Comparison of ENCODE assay signal across 26 mouse cellular contexts in the genomic region with DNA sequence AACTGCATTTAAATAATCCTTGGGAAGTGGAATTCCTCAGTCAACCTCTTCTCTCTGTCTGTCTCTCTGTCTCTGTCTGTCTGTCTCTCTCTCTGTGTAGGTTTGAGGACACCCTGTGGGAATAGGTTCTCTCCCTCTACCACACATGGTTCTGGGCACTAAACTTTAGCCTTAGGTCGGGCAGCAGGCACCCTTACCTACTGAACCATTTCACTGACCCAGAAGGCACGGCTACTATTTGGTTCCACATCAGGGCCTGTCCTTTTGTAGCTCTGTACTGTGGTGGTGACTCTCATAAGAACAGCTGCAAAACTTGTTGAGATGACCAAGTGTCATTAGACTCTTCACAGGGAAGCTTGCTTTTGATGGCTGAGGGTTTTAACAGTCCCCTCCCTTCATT. TPM values are rescaled to one million over a fixed set of nuclear protein-coding genes. Genes with fewer than 3 reads are reported as not detected.
A peak's percentile ranks its signal among the peaks of the same experiment; 100 is the strongest.
DNase-seq lines count a peak whose midpoint lies in the region; ATAC-seq lines count a peak whose summit lies in the region.
"Had no signal": no experiment of that assay in that cellular context is flagged by ENCODE, and none has a peak within 500 bp of the region (broad histone marks: within the 10 kb centered on the region; RNA-seq: fewer than 3 reads in every experiment).

No protein-coding gene starts in this region.

- DNase-seq in hindbrain, embryonic 10.5 days (ENCODE audit: low spot score) = no peak
- DNase-seq in kidney, adult 8-10 months = peak; percentile 57 to 71
- no peak for DNase-seq in cerebellum, postnatal 36 days
- DNase-seq: adrenal gland, postnatal 14 days; cerebellum, adult 11-12 months; cerebellum, adult 9-11 months; gastrocnemius, postnatal 10 days; heart, postnatal 4 days; layer of hippocampus, adult 9-11 months; lung, adult 18-20 months; lung, postnatal 4 days; midbrain, embryonic 14.5 days; right cerebral cortex, postnatal 14 days; thymus, postnatal 4 days had no signal

- no peaks in the 10 kb centered on the region for H3K27me3 ChIP-seq in hindbrain, embryonic 13.5 days
- peaks cover 10% of the 10 kb centered on the region; the same call in 1 of the 2 replicates for H3K27me3 ChIP-seq in hindbrain, embryonic 10.5 days (ENCODE audit: insufficient read depth, poor library complexity, severe bottlenecking)
- no peaks in the 10 kb centered on the region for H3K27me3 ChIP-seq in kidney, embryonic 15.5 days
- no peaks in the 10 kb centered on the region for H3K27me3 ChIP-seq in megakaryocyte, embryonic 14.5 days (replicated peaks)
- H3K27me3 ChIP-seq in liver, embryonic 16.5 days (ENCODE audit: control insufficient read depth, insufficient read depth, low read depth, low read length) = no peaks in the 10 kb centered on the region
- H3K27me3 ChIP-seq: embryonic facial prominence, embryonic 13.5 days; forebrain, embryonic 13.5 days; hindbrain, embryonic 15.5 days had no signal

- no peaks in the 10 kb centered on the region for H3K9me3 ChIP-seq in hindbrain, embryonic 13.5 days
- no peaks in the 10 kb centered on the region for H3K9me3 ChIP-seq in hindbrain, embryonic 10.5 days
- no peaks in the 10 kb centered on the region for H3K9me3 ChIP-seq in kidney, embryonic 15.5 days (replicated peaks)
- H3K9me3 ChIP-seq in megakaryocyte, embryonic 14.5 days = no peaks in the 10 kb centered on the region
- H3K9me3 ChIP-seq in liver, embryonic 16.5 days (replicated peaks; ENCODE audit: control insufficient read depth, low read length) = no peaks in the 10 kb centered on the region
- H3K9me3 ChIP-seq: embryonic facial prominence, embryonic 13.5 days; forebrain, embryonic 13.5 days; heart, embryonic 10.5 days; hindbrain, embryonic 15.5 days had no signal

- no peak overlapping the region for H3K27ac ChIP-seq in hindbrain, embryonic 13.5 days
- no peak overlapping the region for H3K27ac ChIP-seq in hindbrain, embryonic 10.5 days
- no peak overlapping the region for H3K27ac ChIP-seq in kidney, embryonic 15.5 days
- peak overlapping the region; percentile 43; the same call in 1 of the 2 replicates for H3K27ac ChIP-seq in liver, embryonic 16.5 days (ENCODE audit: low read length)
- H3K27ac ChIP-seq: embryonic facial prominence, embryonic 13.5 days; forebrain, embryonic 13.5 days; heart, embryonic 10.5 days; hindbrain, embryonic 15.5 days had no signal

- H3K9ac ChIP-seq in hindbrain, embryonic 13.5 days = no peak overlapping the region
- H3K9ac ChIP-seq in kidney, embryonic 15.5 days = no peak overlapping the region
- no peak overlapping the region for H3K9ac ChIP-seq in liver, embryonic 16.5 days (ENCODE audit: low read depth, low read length)
- H3K9ac ChIP-seq: embryonic facial prominence, embryonic 13.5 days; forebrain, embryonic 13.5 days; hindbrain, embryonic 15.5 days had no signal

- peaks cover 63% of the 10 kb centered on the region for H3K4me1 ChIP-seq in hindbrain, embryonic 13.5 days (replicated peaks)
- peaks cover 62% of the 10 kb centered on the region for H3K4me1 ChIP-seq in hindbrain, embryonic 10.5 days (replicated peaks)
- peaks cover 44% of the 10 kb centered on the region for H3K4me1 ChIP-seq in kidney, embryonic 15.5 days
- H3K4me1 ChIP-seq in megakaryocyte, embryonic 14.5 days = peaks cover 74% of the 10 kb centered on the region
- H3K4me1 ChIP-seq in liver, embryonic 16.5 days (ENCODE audit: control insufficient read depth, low read depth, low read length) = peaks cover 73% of the 10 kb centered on the region

- ATAC-seq in hindbrain, embryonic 13.5 days (ENCODE audit: low FRiP score) = no peak
- no peak for ATAC-seq in kidney, embryonic 15.5 days (replicated peaks; ENCODE audit: low FRiP score)
- ATAC-seq in megakaryocyte, adult 5-6 weeks (ENCODE audit: poor library complexity, severe bottlenecking) = no peak
- ATAC-seq in liver, embryonic 16.5 days (ENCODE audit: low read depth) = no peak
- ATAC-seq: CD4-positive, CD25-positive, alpha-beta regulatory T cell, adult 4 months; forebrain, embryonic 13.5 days; inflammation-experienced regulatory T-cells, adult 6 months; lung, postnatal 0 days had no signal

- no peak overlapping the region for H3K4me3 ChIP-seq in hindbrain, embryonic 13.5 days
- H3K4me3 ChIP-seq in hindbrain, embryonic 10.5 days = no peak overlapping the region
- no peak overlapping the region for H3K4me3 ChIP-seq in kidney, embryonic 15.5 days (replicated peaks)
- peak overlapping the region; percentile 85 for H3K4me3 ChIP-seq in megakaryocyte, embryonic 14.5 days (replicated peaks)
- H3K4me3 ChIP-seq in liver, embryonic 16.5 days (ENCODE audit: low read depth, low read length) = no peak overlapping the region
- H3K4me3 ChIP-seq: embryonic facial prominence, embryonic 13.5 days; forebrain, embryonic 13.5 days; heart, embryonic 10.5 days; hindbrain, embryonic 15.5 days had no signal

- 82% methylated on average over 2 of the region's 2 CpGs for WGBS in hindbrain, embryonic 13.5 days
- WGBS in hindbrain, embryonic 10.5 days = 71% methylated on average over 2 of the region's 2 CpGs
- WGBS in kidney, embryonic 15.5 days = 54% methylated on average over 2 of the region's 2 CpGs
- 73% methylated on average over 2 of the region's 2 CpGs for WGBS in liver, embryonic 16.5 days (ENCODE audit: insufficient replicate concordance)

- H3K4me2 ChIP-seq in hindbrain, embryonic 13.5 days = 0 out of 2 replicates have a peak overlapping the region, but pooled peaks have one; percentile 10
- no peak overlapping the region for H3K4me2 ChIP-seq in kidney, embryonic 15.5 days
- H3K4me2 ChIP-seq in liver, embryonic 16.5 days (ENCODE audit: low read depth, low read length) = no peak overlapping the region
- H3K4me2 ChIP-seq: embryonic facial prominence, embryonic 13.5 days; forebrain, embryonic 13.5 days; hindbrain, embryonic 15.5 days had no signal

- no peaks in the 10 kb centered on the region for H3K36me3 ChIP-seq in hindbrain, embryonic 13.5 days
- H3K36me3 ChIP-seq in hindbrain, embryonic 10.5 days = no peaks in the 10 kb centered on the region
- H3K36me3 ChIP-seq in kidney, embryonic 15.5 days = no peaks in the 10 kb centered on the region
- peaks cover 42% of the 10 kb centered on the region for H3K36me3 ChIP-seq in megakaryocyte, embryonic 14.5 days (replicated peaks; ENCODE audit: low read length)
- no peaks in the 10 kb centered on the region for H3K36me3 ChIP-seq in liver, embryonic 16.5 days (ENCODE audit: control insufficient read depth, insufficient read depth)
- H3K36me3 ChIP-seq: embryonic facial prominence, embryonic 13.5 days; heart, embryonic 10.5 days; hindbrain, embryonic 15.5 days had no signal

RNA-seq across cellular contexts. Expression of a gene that starts 3.1 kb away (rescaled TPM):
- 26.1 and 26.6 TPM in 2 replicates for polyA plus RNA-seq in hindbrain, embryonic 13.5 days (2015; fragmentation: Nextera tagmentation; extraction: Ambion mirVana)
- polyA plus RNA-seq in hindbrain, embryonic 10.5 days (2016; fragmentation: Nextera tagmentation; extraction: Ambion mirVana) = 15.4 and 19.3 TPM in 2 replicates
- 11.0 and 13.6 TPM in 2 replicates for polyA plus RNA-seq in kidney, embryonic 15.5 days (2015; fragmentation: Nextera tagmentation; extraction: Ambion mirVana)
- polyA plus RNA-seq in megakaryocyte, embryonic 14.5 days (2012; ENCODE audit: insufficient read depth, low replicate concordance) = 6.0 and 6.3 TPM in 2 replicates
- 52.2 and 53.5 TPM in 2 replicates for total RNA-seq in megakaryocyte, adult 5-6 weeks (2015)
- total RNA-seq in megakaryocyte, adult 5-6 weeks (2017) = 90.8 and 98.4 TPM in 2 replicates
- polyA plus RNA-seq in liver, embryonic 16.5 days (2015; fragmentation: Nextera tagmentation; extraction: Ambion mirVana) = 5.8 and 6.6 TPM in 2 replicates

Comparison
In these comparisons a context has a peak if more than half of its experiments do, and no peak if none do; other contexts are left out.
1. DNase-seq: peak in kidney, adult 8-10 months (2 of 2); none in hindbrain, embryonic 10.5 days (single experiment) and cerebellum, postnatal 36 days (0 of 2).